Mouse (Mus musculus): ENCODE measurements around the gene Gpr22. TPM values are rescaled to one million over a fixed set of nuclear protein-coding genes. Genes with fewer than 3 reads are reported as not detected.

Gpr22 gene
- polyA plus RNA-seq, 1 experiment from 2014 or later: 14.8 TPM

Other genes with a start within 250 kb of the Gpr22 start
- 15.7 and 17.8 TPM in 2 replicates for gene Cbll1, start 214.3 kb downstream of the Gpr22 start, polyA plus RNA-seq (2015; fragmentation: Nextera tagmentation; extraction: Ambion mirVana)
- 0.07 TPM in 1 of 2 replicates, not detected in the other for gene Slc26a4, start 154.0 kb downstream of the Gpr22 start, polyA plus RNA-seq (2015; fragmentation: Nextera tagmentation; extraction: Ambion mirVana)
- 28.0 and 29.7 TPM in 2 replicates for gene Bcap29, start 79.3 kb downstream of the Gpr22 start, polyA plus RNA-seq (2015; fragmentation: Nextera tagmentation; extraction: Ambion mirVana)
- gene Dus4l, start 59.1 kb downstream of the Gpr22 start, polyA plus RNA-seq (2015; fragmentation: Nextera tagmentation; extraction: Ambion mirVana): 7.2 and 9.0 TPM in 2 replicates
- gene Cog5, start 59.1 kb downstream of the Gpr22 start, polyA plus RNA-seq (2015; fragmentation: Nextera tagmentation; extraction: Ambion mirVana): 26.9 and 28.1 TPM in 2 replicates
- 47.1 and 48.2 TPM in 2 replicates for gene Hbp1, start 236.6 kb upstream of the Gpr22 start, polyA plus RNA-seq (2015; fragmentation: Nextera tagmentation; extraction: Ambion mirVana)